Mouse (Mus musculus): Measurements from ENCODE around the gene Rybp.

GRCm38 (mm10) chr6:100190310-100190709 is 97.0 kb downstream of the Rybp start:
- TF ChIP-seq POLR2A (IDR thresholded peaks at IDR 0.05; ENCODE audit: extremely low read depth, insufficient read depth, low read length) (no peak), CTCF (IDR thresholded peaks at IDR 0.05; ENCODE audit: low read depth, low read length) (no peak)

All from liver, adult 2 months (tissue).